Mouse (Mus musculus): Measurements from ENCODE around the gene Prss45. TPM values are rescaled to one million over a fixed set of nuclear protein-coding genes. Genes with fewer than 3 reads are reported as not detected.

The Prss45 gene
- total RNA-seq, 1 experiment from 2014 or later = not detected

DNA sequence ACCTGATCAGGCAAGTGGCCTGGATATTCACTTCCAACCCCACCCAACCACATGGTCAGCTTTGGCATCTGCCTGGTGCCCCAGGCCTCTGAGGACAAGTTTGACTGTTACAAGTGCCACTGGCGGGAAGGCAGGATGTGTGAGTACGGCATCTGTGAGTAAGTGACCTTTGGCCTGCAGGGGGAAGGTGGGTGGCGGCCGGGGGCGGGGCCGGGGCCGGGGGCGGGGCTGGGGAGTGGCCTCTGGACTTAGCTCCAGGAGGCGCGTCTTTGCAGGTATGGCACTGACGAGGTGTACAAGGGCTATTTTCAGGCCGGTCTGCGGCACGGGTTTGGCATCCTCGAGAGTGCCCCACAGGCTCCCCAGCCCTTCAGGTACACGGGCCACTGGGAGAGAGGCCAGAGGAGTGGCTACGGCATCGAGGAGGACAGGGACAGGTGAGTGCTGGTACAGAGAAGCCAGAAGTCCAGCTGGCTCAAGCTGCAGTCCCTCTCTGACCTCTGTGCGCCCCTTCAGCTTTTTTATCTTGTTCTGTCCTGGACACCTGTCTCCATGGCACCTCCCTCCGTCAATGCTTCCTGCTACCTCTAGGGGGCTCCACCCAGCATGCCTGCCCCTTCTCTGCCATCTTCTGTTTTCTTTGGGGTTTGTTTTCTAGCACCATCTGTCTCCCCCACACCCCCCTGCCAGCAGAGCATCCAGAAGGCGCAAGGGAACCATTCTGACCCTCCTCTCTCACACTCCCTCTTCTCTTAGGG is 55.8 kb downstream of the Prss45 start:
- ATAC-seq (replicated peaks; ENCODE audit: insufficient number of reproducible peaks, low FRiP score, low TSS enrichment, poor library complexity, severe bottlenecking) = no peak

Other genes starting within 250 kb of the Prss45 start
- gene Nradd, start 210.1 kb upstream of the Prss45 start, total RNA-seq (2017) = 5.9 to 10.5 TPM (median 9.9 TPM) in 3 replicates
- 63.7 to 114 TPM (median 92.9 TPM) in 3 replicates for gene Nbeal2, start 180.4 kb upstream of the Prss45 start, total RNA-seq (2017)
- 162 to 274 TPM (median 251 TPM) in 3 replicates for gene Ccdc12, start 178.1 kb upstream of the Prss45 start, total RNA-seq (2017)
- 0.49 TPM in 1 of 3 replicates, not detected in the others for gene Myl3, start 92.7 kb upstream of the Prss45 start, total RNA-seq (2017)
- gene Pth1r, start 87.4 kb upstream of the Prss45 start, total RNA-seq (2017) = 1.1 TPM in 1 of 3 replicates, not detected in the others
- not detected in 3 replicates for gene Prss42, start 36.4 kb upstream of the Prss45 start, total RNA-seq (2017)
- gene Prss44, start 20.6 kb upstream of the Prss45 start, total RNA-seq (2017) = not detected in 3 replicates
- gene Prss43, start 7.9 kb upstream of the Prss45 start, total RNA-seq (2017) = not detected in 3 replicates
- gene Prss46, start 9.9 kb downstream of the Prss45 start, total RNA-seq (2017) = not detected in 3 replicates
- not detected in 3 replicates for gene Prss50, start 23.4 kb downstream of the Prss45 start, total RNA-seq (2017)
- 0.43 to 0.97 TPM (median 0.86 TPM) in 3 replicates for gene Als2cl, start 45.3 kb downstream of the Prss45 start, total RNA-seq (2017)
- gene Tmie, start 45.5 kb downstream of the Prss45 start, total RNA-seq (2017) = 0.19 TPM in 1 of 3 replicates, not detected in the others
- gene Fam240a, start 82.3 kb downstream of the Prss45 start, total RNA-seq (2017) = not detected in 3 replicates
- not detected in 3 replicates for gene Tdgf1, start 111.6 kb downstream of the Prss45 start, total RNA-seq (2017)
- gene Lrrc2, start 117.0 kb downstream of the Prss45 start, total RNA-seq (2017) = not detected in 3 replicates
- not detected in 3 replicates for gene Rtp3, start 156.0 kb downstream of the Prss45 start, total RNA-seq (2017)
- gene Ltf, start 184.7 kb downstream of the Prss45 start, total RNA-seq (2017) = 0.39 to 1.6 TPM in 2 of 3 replicates, not detected in the other
- gene Ccrl2, start 222.9 kb downstream of the Prss45 start, total RNA-seq (2017) = 45.5 to 87.2 TPM (median 46.4 TPM) in 3 replicates